Mouse (Mus musculus) liver, adult 2 months (tissue): ENCODE measurements around the gene Mtmr6.

ENCODE experiments used
- CTCF ChIP-seq: fragments of 200-500 bp; IDR thresholded peaks from 2 replicates; pipeline ENCODE4 v1.5.1; 2011; ENCODE audit warnings: low read depth, low read length, control low read depth
- POLR2A ChIP-seq: fragments of 200-500 bp; IDR thresholded peaks from 2 replicates; pipeline ENCODE4 v1.6.1; 2011; ENCODE audit warnings: low read length, control low read depth; ENCODE audit not compliant: insufficient read depth; ENCODE audit errors: extremely low read depth

DNA sequence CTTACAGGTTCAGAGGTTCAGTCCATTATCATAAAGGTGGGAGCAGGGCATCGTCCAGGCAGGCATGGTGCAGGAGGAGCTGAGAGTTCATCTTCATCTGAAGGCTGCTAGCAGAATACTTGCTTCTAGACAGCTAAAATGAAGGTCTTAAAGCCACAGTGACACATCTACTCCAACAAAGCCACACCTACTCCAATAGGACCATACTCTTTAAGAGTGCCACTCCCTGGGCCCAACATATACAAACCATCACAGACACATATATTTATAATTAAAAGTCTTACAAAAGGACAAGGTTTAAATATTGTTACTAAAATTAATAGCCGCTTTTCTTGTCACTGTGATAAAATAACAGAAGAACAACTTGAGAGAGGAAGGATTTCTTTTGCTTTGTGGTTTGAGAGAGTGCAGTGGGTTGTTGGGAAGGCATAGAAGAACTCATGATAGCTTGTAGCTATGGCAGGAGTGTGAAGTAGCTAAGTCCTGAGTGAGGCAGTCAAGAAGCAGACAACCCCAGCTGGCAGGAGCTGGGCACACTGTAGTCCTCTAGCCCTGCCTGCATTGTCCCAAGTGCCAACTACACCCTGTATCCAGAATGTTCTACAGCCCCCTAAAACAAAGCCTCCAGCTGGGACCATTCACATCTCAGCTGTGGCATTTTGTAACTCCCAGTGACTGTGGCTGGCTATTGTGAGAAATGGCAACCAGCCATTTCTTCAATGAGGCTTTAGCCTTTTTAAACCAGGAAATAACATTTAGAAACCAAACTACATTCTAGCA lies 39.6 kb downstream of the Mtmr6 start:
- TF ChIP-seq CTCF (no peak), POLR2A (no peak)
